Mouse (Mus musculus): ENCODE measurements around the gene Jkamp.
"Not testable (repeated sequence)": the region's sequence is repeated elsewhere in the genome, so short reads cannot be mapped to it uniquely, and the experiment has no call there.

The Jkamp gene

GRCm38 (mm10) chr12:72085329-72086165, at the start of gene Jkamp, which contains the start of gene L3hypdh:
Gene Jkamp, plus strand, starts transcription at chr12:72085589.
Gene L3hypdh, minus strand, starts transcription at chr12:72085439.
- DNase-seq (ENCODE audit: low spot score) = peak; percentile 98

DNA sequence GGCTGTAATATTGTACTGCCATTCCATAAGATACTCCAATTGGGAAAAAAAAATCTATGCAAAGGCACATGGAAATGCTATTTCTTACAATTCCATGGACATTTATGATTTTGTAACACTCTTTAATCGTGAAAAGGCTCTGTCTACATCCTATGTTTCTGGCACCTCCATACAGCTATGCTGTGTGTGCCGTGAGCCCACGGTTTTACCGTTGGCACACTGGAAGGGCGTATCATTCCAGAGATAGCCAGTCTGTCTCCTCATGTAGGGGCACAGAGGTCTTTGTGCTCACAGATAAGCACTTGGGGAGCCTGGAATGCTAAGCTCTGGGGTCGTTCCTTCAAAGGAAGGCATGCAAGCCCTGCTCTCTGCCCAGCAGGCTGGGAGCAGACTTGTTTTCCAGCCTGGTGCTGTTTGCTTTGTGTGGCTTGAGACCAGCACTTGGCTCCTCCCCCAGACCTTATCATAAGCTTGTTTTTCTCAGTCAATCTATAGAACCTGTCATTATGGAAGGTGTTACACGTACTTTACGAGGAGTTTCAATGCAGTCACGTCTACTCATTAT, 49.2 kb upstream of the Jkamp start:
- no peak for DNase-seq (ENCODE audit: low spot score)

- DNase-seq (ENCODE audit: low spot score) = no peak
These were observed 48.3 kb upstream of the Jkamp start for GRCm38 (mm10) chr12:72037049-72037448.

GRCm38 (mm10) chr12:72038866-72039265, 46.5 kb upstream of the Jkamp start:
- no peak for DNase-seq (ENCODE audit: low spot score)

DNA sequence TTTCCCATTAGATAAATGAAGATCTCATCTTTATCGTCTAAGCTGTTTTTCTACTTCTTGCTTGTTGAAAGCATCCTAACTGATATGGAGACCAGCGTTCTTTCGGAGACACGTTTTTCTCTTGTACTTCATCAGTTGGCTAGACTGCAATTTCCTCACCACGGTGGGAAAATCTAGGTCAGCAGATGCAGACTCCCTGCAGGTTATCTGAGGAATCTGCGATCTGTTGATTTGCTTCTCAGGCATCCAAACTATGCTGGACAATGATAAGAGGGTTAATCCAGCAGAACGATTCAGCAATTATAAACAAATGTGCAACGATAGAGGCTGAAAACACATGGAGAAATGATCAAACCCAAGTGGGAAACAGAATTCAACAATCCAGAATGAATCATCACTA, 45.9 kb upstream of the Jkamp start:
- no peak for DNase-seq (ENCODE audit: low spot score)

DNA sequence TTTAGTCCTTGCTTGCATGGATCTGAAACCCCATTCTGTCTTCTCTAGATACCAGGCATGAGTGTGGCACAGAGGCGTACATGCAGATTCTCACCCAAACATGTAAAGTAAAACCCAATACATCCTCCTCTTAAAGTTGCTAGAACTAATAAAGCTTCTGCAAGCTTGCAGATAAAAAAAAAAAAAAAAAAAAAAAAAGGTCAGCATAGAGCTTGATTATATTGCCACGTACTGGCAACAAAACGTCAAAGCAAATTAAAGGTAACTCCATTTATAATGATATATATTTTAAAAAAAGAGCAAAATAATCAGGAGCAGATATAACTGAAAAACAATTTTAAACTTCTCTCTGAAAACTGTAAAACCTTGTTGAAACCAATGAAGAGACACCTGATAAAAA, 44.2 kb upstream of the Jkamp start:
- DNase-seq (ENCODE audit: low spot score) = no peak

GRCm38 (mm10) chr12:72047513-72047912, 37.9 kb upstream of the Jkamp start:
- no peak for DNase-seq (ENCODE audit: low spot score)

DNA sequence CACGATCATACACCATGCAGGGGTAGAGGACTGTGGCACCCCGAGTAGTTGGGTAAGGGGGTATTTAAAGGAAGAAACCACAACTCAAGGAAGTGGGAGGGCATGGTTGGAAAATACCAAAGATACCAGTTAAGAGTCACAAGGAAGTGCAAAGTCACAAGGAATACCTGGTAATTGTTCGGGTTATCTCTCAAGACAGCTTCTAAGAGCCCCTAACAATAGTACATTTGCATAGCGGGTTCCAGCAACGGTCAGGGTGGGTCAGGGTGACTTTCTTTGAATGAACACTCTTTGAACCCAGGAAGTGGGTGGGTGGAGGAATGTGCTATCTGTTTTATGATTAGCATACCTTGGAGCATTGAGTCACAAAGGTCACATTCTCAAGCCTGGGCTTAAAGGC, 35.2 kb upstream of the Jkamp start:
- not testable (repeated sequence) for DNase-seq (ENCODE audit: low spot score)

GRCm38 (mm10) chr12:72050821-72051220, 34.6 kb upstream of the Jkamp start:
- DNase-seq (ENCODE audit: low spot score) = no peak

- DNase-seq (ENCODE audit: low spot score) = no peak
These were observed 32.8 kb upstream of the Jkamp start for GRCm38 (mm10) chr12:72052571-72052970.

GRCm38 (mm10) chr12:72053303-72053702, 32.1 kb upstream of the Jkamp start:
- no peak for DNase-seq (ENCODE audit: low spot score)

DNA sequence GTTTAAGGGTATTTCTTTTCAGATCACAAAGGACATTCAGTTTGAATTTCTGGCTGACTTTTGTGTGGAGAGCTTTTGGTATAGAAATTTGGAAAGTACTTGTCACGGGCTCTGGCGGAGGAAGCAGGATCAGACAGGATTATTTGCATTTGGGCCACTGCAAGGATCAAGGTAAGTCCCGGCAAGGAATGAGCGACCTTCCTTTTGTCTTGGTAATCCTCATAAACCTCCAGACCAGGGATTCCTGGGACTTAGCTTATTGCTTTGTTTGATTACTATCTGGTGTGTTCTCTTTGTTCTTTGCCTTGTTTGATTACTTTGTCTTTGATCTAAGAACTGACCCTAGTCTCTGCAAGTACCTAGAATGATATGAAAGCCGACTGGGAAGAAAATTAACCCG, 31.5 kb upstream of the Jkamp start:
- DNase-seq (ENCODE audit: low spot score) = no peak

DNA sequence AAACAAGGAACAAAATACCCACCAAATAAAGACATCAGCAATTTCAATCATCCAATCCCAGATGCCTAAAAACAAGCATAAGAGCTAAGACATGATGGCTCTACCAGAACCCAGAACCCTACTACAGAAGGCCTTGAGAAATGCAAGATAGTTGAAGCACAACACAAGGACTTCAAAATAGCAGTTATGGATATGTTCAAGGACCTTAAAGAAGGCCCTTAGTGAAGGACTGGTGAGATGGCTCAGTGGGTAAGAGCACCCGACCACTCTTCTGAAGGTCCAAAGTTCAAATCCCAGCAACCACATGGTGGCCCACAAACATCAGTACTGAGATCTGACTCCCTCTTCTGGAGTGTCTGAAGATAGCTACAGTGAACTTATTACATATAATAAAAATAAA, 27.6 kb upstream of the Jkamp start:
- no peak for DNase-seq (ENCODE audit: low spot score)

GRCm38 (mm10) chr12:72069626-72070326, 15.6 kb upstream of the Jkamp start:
- no peak for DNase-seq (ENCODE audit: low spot score)

DNA sequence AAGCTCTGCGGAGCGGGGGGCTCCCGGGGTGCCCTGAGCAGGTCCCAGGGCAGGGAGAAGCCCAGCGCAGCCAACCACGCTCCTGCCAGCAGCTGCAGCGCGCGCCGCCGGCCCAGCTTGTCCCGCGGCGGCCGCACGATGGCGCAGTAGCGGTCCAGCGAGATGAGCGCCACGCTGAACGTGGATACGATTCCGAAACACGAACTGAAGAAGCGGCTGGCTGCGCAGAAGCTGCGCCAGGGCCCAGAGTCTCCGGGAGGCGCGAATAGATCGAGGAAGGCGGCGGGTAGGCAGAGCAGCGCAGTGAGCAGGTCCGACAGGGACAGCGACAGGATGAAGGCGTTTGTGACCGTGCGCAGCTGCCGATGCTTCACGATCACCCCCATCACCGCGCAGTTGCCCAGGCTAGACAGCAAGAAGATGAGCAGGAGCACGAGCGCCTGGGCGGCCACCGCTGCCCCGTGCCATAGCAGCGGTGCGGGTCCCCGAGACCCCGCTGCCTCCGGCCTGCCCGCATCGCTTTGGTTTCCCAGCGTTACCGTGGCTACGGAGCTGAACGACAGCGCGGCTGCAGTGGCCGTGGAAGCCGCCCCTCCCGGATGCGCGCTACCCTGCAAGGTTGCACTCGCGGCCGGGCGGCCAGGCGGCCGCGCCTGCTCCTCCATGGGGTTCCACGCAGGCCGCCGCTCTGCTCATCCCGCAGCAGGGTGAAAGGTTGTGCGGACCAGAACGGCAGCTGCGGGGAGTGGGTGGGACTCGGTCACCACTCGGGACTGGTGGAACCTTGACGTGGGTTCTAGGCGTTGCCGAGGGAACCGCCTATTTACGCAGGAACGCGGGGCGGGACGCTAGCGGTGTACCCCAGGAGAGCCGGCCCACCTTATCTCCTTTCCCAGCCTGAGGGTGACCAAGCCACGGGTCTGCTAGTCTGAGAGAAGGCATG, 14.8 kb upstream of the Jkamp start, which contains the start of gene Gpr135:
Gene Gpr135, minus strand, starts transcription at position 799 of the 943 bp plus-strand sequence.
- peak; percentile 24 for DNase-seq (ENCODE audit: low spot score)

DNA sequence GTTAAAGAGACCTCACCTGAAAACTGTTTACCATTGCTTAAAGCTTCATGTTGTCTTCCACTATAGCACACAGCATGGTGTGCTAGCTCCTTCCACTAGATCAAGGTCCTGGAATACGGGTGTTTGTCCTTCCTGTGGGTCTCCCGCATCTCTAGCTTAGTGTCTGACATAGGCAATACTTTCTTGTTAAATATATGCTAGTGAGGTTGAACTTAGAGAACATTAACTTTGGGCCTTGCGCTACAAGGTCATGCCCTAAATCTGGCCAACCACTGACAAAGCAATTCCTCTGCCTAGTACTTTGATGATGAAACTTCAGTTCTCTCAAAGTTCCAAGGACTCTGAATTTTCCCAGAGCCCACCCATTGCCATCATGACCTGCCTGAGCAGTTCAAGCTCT, 7.1 kb upstream of the Jkamp start:
- no peak for DNase-seq (ENCODE audit: low spot score)

GRCm38 (mm10) chr12:72081961-72082360, 3.4 kb upstream of the Jkamp start:
- DNase-seq (ENCODE audit: low spot score) = no peak

- no peak for DNase-seq (ENCODE audit: low spot score)
These were observed 3.0 kb upstream of the Jkamp start for GRCm38 (mm10) chr12:72082370-72082769.

- no peak for DNase-seq (ENCODE audit: low spot score)
These were observed 2.1 kb upstream of the Jkamp start for GRCm38 (mm10) chr12:72083265-72083664.

DNA sequence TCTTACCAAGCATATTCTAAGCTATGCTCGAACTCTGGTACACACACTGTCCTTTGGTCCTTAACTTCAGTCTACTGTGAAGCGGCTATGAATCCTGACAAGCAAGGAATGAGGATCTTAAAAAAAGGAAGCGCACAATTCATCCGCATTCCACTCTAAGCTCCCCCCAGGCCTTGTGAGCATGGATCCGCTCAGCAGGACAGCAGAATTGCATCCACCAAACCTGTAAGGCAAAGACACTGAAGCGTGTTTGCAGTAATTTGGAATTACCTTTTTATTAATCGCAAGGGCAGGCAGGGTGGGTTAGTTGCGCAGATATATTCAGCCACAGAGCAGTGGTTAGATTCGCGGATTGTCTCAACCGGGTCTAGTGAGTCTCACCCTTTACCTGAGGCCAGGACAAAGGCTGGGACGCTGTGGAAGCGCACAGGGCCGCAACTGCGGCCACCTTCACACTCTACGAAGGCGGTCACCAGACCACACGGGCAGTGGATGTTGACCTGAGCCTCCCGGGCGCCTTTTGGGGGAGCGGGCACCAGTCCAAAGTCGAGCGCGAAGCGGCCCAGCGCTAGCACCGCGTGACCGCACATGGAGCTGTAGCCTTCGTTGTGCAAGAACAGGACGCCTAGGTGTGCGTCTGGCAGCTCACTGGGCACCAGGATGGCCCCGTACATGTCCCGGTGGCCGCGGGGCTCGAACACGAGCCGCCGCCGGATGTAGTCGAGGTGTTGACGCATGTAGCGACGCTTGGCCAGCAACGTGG, 947 bp upstream of the Jkamp start:
- no peak for DNase-seq (ENCODE audit: low spot score)

DNA sequence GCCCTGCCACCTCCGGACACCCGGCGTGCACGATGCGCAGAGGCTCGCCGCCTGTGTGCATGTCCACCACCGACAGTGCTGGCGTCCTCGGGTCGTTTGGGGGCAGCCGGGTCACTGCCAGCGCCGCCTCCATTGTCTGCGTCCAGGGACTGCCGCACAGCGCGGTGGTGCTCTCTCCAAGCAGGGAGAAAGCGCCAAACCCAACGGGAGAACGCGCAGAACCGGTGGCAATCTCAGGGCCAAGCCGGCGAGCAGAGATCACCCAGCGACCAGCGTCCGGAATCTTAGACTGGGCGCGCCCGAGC, 413 bp upstream of the Jkamp start:
- no peak for DNase-seq (ENCODE audit: low spot score)
